Mouse (Mus musculus) myocyte (in vitro differentiated cells): ENCODE results near the gene Grin1.

ENCODE experiments used
- CEBPB ChIP-seq: IDR thresholded peaks from 2 replicates; pipeline ENCODE4 v1.6.1; 2011; ENCODE audit warnings: mild to moderate bottlenecking, moderate library complexity; ENCODE audit not compliant: poor library complexity, insufficient read depth, severe bottlenecking
- MAX ChIP-seq: IDR thresholded peaks from one replicate; pipeline ENCODE4 v1.6.1; 2011; ENCODE audit warnings: low read depth, mild to moderate bottlenecking, control low read depth
- MYOD1 ChIP-seq, 3 experiments: IDR thresholded peaks; one replicate each; pipeline ENCODE4 v1.6.1; 2011; ENCODE audit warnings: control low read depth in 2 of 3, low read depth in 2 of 3, mild to moderate bottlenecking in 2 of 3, moderate library complexity in 1 of 3; ENCODE audit not compliant: insufficient read length in 2 of 3, control insufficient read depth in 1 of 3
- POLR2A ChIP-seq: IDR thresholded peaks from one replicate; pipeline ENCODE4 v1.6.1; 2011; ENCODE audit warnings: low read depth, mild to moderate bottlenecking, control low read depth, moderate library complexity; ENCODE audit not compliant: insufficient read length
- POLR2AphosphoS2 ChIP-seq: IDR thresholded peaks from one replicate; pipeline ENCODE4 v1.6.1; 2011; ENCODE audit warnings: low read depth, control low read depth; ENCODE audit not compliant: insufficient read length
- SRF ChIP-seq: IDR thresholded peaks from one replicate; pipeline ENCODE4 v1.6.1; 2011; ENCODE audit warnings: low read depth; ENCODE audit not compliant: control insufficient read depth, insufficient read length
- USF1 ChIP-seq: IDR thresholded peaks from one replicate; pipeline ENCODE4 v1.6.1; 2011; ENCODE audit warnings: low read depth, mild to moderate bottlenecking, control low read depth, moderate library complexity

DNA sequence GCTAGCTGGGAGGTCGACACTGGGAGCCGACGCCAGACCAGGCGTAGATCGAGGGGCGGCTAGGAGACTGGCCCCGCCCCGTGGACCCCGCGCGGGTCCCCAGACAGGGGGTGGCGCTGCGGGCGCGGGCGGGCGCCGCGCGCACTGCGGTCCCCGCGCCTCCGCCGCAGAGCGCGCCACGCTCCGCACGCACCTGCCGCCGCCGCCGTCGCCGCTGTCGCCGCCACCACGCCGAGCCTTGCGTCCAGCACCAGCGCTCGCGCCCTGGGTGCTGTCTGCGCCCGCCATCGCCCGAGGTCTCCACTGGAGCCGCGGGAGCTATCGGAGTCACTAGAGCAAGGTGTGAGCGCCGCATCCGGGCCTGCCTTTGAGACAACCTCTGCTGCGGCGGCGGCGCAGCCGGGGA is 76.9 kb downstream of the Grin1 start, which contains the start of the genes Rnf208 and Cysrt1:
- TF ChIP-seq MAX (no peak), MYOD1 (IDR thresholded peaks at IDR 0.05; ENCODE audit: control insufficient read depth in 1 of 3, insufficient read length in 2 of 3, low read depth in 2 of 3) (no peak), POLR2A (no peak), SRF (no peak), CEBPB (no peak), POLR2AphosphoS2 (no peak), USF1 (no peak)
